Mouse (Mus musculus): Measurements from ENCODE around the gene Fam221b. TPM values are rescaled to one million over a fixed set of nuclear protein-coding genes. Genes with fewer than 3 reads are reported as not detected.

The Fam221b gene
- polyA plus RNA-seq (2011; ENCODE audit: insufficient read depth, insufficient read length, low read depth, missing spikeins) = 0.19 and 0.55 TPM in 2 replicates

GRCm38 (mm10) chr4:43668782-43669427 lies at the start of gene Fam221b, which contains the start of gene Tmem8b:
Gene Fam221b (minus strand): TSS chr4:43669145.
Gene Tmem8b (plus strand): TSS chr4:43668971.
- Histone ChIP-seq H3K9ac (ENCODE audit: low read depth, poor library complexity, severe bottlenecking) (peak within 1 kb of the TSS; percentile 63), H3K27ac (ENCODE audit: insufficient read depth, low read length) (no peak within 1 kb of the TSS), H3K9me3 (replicated peaks; ENCODE audit: control insufficient read depth, insufficient read depth, low read length, poor library complexity, severe bottlenecking) (no peaks in the 10 kb centered on the region), H3K27me3 (ENCODE audit: control insufficient read depth, insufficient read depth, low read length, poor library complexity, severe bottlenecking) (no peaks in the 10 kb centered on the region), H3K36me3 (ENCODE audit: control insufficient read depth, insufficient read depth, low read length, poor library complexity, severe bottlenecking) (no peaks in the 10 kb centered on the region), H3K4me3 (ENCODE audit: low read depth, low read length) (peak within 1 kb of the TSS; percentile 68), H3K4me1 (ENCODE audit: control insufficient read depth, insufficient read depth, low read length) (no peaks in the 10 kb centered on the region)
- TF ChIP-seq CTCF (IDR thresholded peaks at IDR 0.05; ENCODE audit: low read depth, low read length) (no peak), EP300 (IDR thresholded peaks at IDR 0.05; ENCODE audit: insufficient read depth, low read depth, low read length) (no peak), POLR2A (IDR thresholded peaks at IDR 0.05; ENCODE audit: insufficient read depth, low read length) (peak; percentile 80)

DNA sequence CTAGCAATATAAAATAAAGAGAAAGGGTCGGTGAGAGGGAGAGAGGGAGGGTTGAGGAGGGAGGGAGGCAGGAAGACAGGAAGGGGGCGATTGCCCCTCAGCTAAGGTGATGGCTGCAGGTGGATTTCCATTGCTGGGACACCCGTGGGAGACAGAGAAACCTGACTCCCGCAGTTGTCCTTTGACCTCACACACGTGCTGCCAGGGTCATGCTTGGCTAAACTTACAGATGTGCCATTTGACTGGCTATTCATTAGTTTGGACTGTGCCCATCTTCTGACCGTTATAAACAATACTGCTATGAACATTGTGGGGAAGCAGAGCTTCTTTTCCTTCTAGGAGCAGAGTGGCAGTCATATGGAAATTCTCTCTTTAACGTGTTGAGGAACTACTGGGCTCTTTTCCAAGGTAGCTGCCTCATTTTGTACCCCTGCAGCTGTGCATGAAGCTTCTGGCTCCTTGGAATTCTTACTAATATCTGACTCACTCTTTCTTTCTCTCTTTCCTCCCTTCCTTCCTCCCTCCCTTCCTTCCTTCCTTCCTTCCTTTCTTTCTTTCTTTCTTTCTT lies 44.8 kb upstream of the Fam221b start:
- Histone ChIP-seq H3K27me3 (ENCODE audit: control insufficient read depth, insufficient read depth, low read length, poor library complexity, severe bottlenecking) (no peaks in the 10 kb centered on the region), H3K9ac (ENCODE audit: low read depth, poor library complexity, severe bottlenecking) (no peak overlapping the region), H3K4me1 (ENCODE audit: control insufficient read depth, insufficient read depth, low read length) (no peaks in the 10 kb centered on the region), H3K4me3 (ENCODE audit: low read depth, low read length) (no peak overlapping the region), H3K9me3 (replicated peaks; ENCODE audit: control insufficient read depth, insufficient read depth, low read length, poor library complexity, severe bottlenecking) (no peaks in the 10 kb centered on the region), H3K27ac (ENCODE audit: insufficient read depth, low read length) (no peak overlapping the region), H3K36me3 (ENCODE audit: control insufficient read depth, insufficient read depth, low read length, poor library complexity, severe bottlenecking) (no peaks in the 10 kb centered on the region)
- no peak for TF ChIP-seq POLR2A (IDR thresholded peaks at IDR 0.05; ENCODE audit: insufficient read depth, low read length)
- no peak for TF ChIP-seq EP300 (IDR thresholded peaks at IDR 0.05; ENCODE audit: insufficient read depth, low read depth, low read length)
- no peak for TF ChIP-seq CTCF (IDR thresholded peaks at IDR 0.05; ENCODE audit: low read depth, low read length)

DNA sequence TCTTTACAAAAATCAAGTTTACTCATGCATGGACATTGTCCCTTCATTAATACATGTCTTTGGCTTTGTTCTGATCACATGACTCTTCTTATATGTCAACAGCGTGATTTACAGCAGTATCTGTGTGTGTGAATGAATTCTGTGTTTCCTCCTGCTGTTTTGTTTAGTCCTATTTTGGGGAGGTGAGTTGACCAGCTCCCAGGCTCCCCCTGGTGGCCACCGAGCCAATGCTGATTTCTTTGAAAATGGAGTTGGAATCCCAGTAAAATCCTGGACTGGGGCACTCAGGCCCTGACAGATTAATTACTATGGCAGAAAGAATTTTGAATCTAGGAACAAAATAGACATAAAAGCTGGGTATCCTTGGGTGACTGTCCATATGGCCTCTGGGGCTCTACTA lies 42.9 kb upstream of the Fam221b start:
- Histone ChIP-seq H3K27ac (ENCODE audit: insufficient read depth, low read length) (no peak overlapping the region), H3K4me3 (ENCODE audit: low read depth, low read length) (no peak overlapping the region), H3K9me3 (replicated peaks; ENCODE audit: control insufficient read depth, insufficient read depth, low read length, poor library complexity, severe bottlenecking) (no peaks in the 10 kb centered on the region), H3K4me1 (ENCODE audit: control insufficient read depth, insufficient read depth, low read length) (no peaks in the 10 kb centered on the region), H3K27me3 (ENCODE audit: control insufficient read depth, insufficient read depth, low read length, poor library complexity, severe bottlenecking) (no peaks in the 10 kb centered on the region), H3K36me3 (ENCODE audit: control insufficient read depth, insufficient read depth, low read length, poor library complexity, severe bottlenecking) (no peaks in the 10 kb centered on the region), H3K9ac (ENCODE audit: low read depth, poor library complexity, severe bottlenecking) (no peak overlapping the region)
- no peak for TF ChIP-seq EP300 (IDR thresholded peaks at IDR 0.05; ENCODE audit: insufficient read depth, low read depth, low read length)
- no peak for TF ChIP-seq POLR2A (IDR thresholded peaks at IDR 0.05; ENCODE audit: insufficient read depth, low read length)
- TF ChIP-seq CTCF (IDR thresholded peaks at IDR 0.05; ENCODE audit: low read depth, low read length) = peak; percentile 77

GRCm38 (mm10) chr4:43709869-43710268 lies 40.9 kb upstream of the Fam221b start, which contains the start of gene Olfr71:
Gene Olfr71 (minus strand): TSS chr4:43710255.
- H3K27me3 ChIP-seq (ENCODE audit: control insufficient read depth, insufficient read depth, low read length, poor library complexity, severe bottlenecking) = no peaks in the 10 kb centered on the region
- no peak within 1 kb of the TSS for H3K4me3 ChIP-seq (ENCODE audit: low read depth, low read length)
- H3K9ac ChIP-seq (ENCODE audit: low read depth, poor library complexity, severe bottlenecking) = no peak within 1 kb of the TSS
- no peaks in the 10 kb centered on the region for H3K4me1 ChIP-seq (ENCODE audit: control insufficient read depth, insufficient read depth, low read length)
- TF ChIP-seq POLR2A (IDR thresholded peaks at IDR 0.05; ENCODE audit: insufficient read depth, low read length) (no peak), CTCF (IDR thresholded peaks at IDR 0.05; ENCODE audit: low read depth, low read length) (no peak), EP300 (IDR thresholded peaks at IDR 0.05; ENCODE audit: insufficient read depth, low read depth, low read length) (no peak)
- H3K9me3 ChIP-seq (replicated peaks; ENCODE audit: control insufficient read depth, insufficient read depth, low read length, poor library complexity, severe bottlenecking) = no peaks in the 10 kb centered on the region
- H3K36me3 ChIP-seq (ENCODE audit: control insufficient read depth, insufficient read depth, low read length, poor library complexity, severe bottlenecking) = no peaks in the 10 kb centered on the region
- H3K27ac ChIP-seq (ENCODE audit: insufficient read depth, low read length) = no peak within 1 kb of the TSS

DNA sequence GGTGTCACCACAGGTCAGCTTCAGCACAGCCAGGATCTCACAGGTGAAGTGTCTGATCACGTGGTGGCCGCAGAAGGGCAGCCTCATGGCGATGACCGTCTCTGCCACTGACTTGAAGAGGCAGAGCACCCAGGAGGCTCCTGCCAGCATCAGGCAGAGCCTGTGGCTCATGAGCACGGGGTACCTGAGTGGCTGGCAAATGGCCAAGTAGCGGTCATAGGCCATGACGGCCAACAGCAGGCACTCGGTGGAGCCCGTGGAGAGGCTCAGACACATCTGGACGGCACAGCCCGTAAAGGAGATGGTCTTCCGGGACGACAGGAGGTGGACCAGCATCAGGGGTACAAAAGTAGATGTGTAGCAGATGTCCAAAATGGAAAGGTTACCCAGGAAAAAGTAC lies 37.0 kb upstream of the Fam221b start:
- Histone ChIP-seq H3K27ac (ENCODE audit: insufficient read depth, low read length) (no peak overlapping the region), H3K9me3 (replicated peaks; ENCODE audit: control insufficient read depth, insufficient read depth, low read length, poor library complexity, severe bottlenecking) (no peaks in the 10 kb centered on the region), H3K36me3 (ENCODE audit: control insufficient read depth, insufficient read depth, low read length, poor library complexity, severe bottlenecking) (no peaks in the 10 kb centered on the region), H3K27me3 (ENCODE audit: control insufficient read depth, insufficient read depth, low read length, poor library complexity, severe bottlenecking) (no peaks in the 10 kb centered on the region), H3K4me1 (ENCODE audit: control insufficient read depth, insufficient read depth, low read length) (no peaks in the 10 kb centered on the region), H3K9ac (ENCODE audit: low read depth, poor library complexity, severe bottlenecking) (no peak overlapping the region), H3K4me3 (ENCODE audit: low read depth, low read length) (no peak overlapping the region)
- TF ChIP-seq POLR2A (IDR thresholded peaks at IDR 0.05; ENCODE audit: insufficient read depth, low read length) = no peak
- no peak for TF ChIP-seq CTCF (IDR thresholded peaks at IDR 0.05; ENCODE audit: low read depth, low read length)
- TF ChIP-seq EP300 (IDR thresholded peaks at IDR 0.05; ENCODE audit: insufficient read depth, low read depth, low read length) = no peak

- Histone ChIP-seq H3K9ac (ENCODE audit: low read depth, poor library complexity, severe bottlenecking) (no peak overlapping the region), H3K27ac (ENCODE audit: insufficient read depth, low read length) (no peak overlapping the region), H3K9me3 (replicated peaks; ENCODE audit: control insufficient read depth, insufficient read depth, low read length, poor library complexity, severe bottlenecking) (no peaks in the 10 kb centered on the region), H3K4me1 (ENCODE audit: control insufficient read depth, insufficient read depth, low read length) (no peaks in the 10 kb centered on the region), H3K4me3 (ENCODE audit: low read depth, low read length) (no peak overlapping the region), H3K27me3 (ENCODE audit: control insufficient read depth, insufficient read depth, low read length, poor library complexity, severe bottlenecking) (no peaks in the 10 kb centered on the region), H3K36me3 (ENCODE audit: control insufficient read depth, insufficient read depth, low read length, poor library complexity, severe bottlenecking) (no peaks in the 10 kb centered on the region)
- no peak for TF ChIP-seq POLR2A (IDR thresholded peaks at IDR 0.05; ENCODE audit: insufficient read depth, low read length)
- no peak for TF ChIP-seq CTCF (IDR thresholded peaks at IDR 0.05; ENCODE audit: low read depth, low read length)
- TF ChIP-seq EP300 (IDR thresholded peaks at IDR 0.05; ENCODE audit: insufficient read depth, low read depth, low read length) = no peak
Observed at GRCm38 (mm10) chr4:43703851-43704250, 34.9 kb upstream of the Fam221b start.
